Mouse (Mus musculus) heart, embryonic 10.5 days (tissue): ENCODE results near the gene Aco2. TPM values are rescaled to one million over a fixed set of nuclear protein-coding genes. Genes with fewer than 3 reads are reported as not detected.

ENCODE experiments used
- DNase-seq: peaks from one replicate; pipeline ENCODE4 v3.0.0-alpha.2; 2017; ENCODE audit warnings: low spot score
- H3K27ac ChIP-seq: fragments of 300-500 bp; sonication (generic); 2 replicates; pipeline ENCODE4 v1.5.1; 2016; ENCODE audit warnings: mild to moderate bottlenecking
- H3K27me3 ChIP-seq: fragments of 300-500 bp; sonication (generic); 2 replicates; pipeline ENCODE4 v1.6.1; 2016; ENCODE audit warnings: mild to moderate bottlenecking; ENCODE audit not compliant: poor library complexity, insufficient read depth, severe bottlenecking
- H3K36me3 ChIP-seq: fragments of 300-500 bp; sonication (generic); 2 replicates; pipeline ENCODE4 v1.6.1; 2016; ENCODE audit warnings: mild to moderate bottlenecking, moderate library complexity
- H3K4me1 ChIP-seq: fragments of 300-500 bp; sonication (generic); 2 replicates; pipeline ENCODE4 v1.6.1; 2016; ENCODE audit warnings: mild to moderate bottlenecking
- H3K4me3 ChIP-seq: fragments of 300-500 bp; sonication (generic); 2 replicates; pipeline ENCODE4 v1.5.1; 2016; ENCODE audit warnings: mild to moderate bottlenecking, moderate library complexity
- H3K9me3 ChIP-seq: fragments of 300-500 bp; sonication (generic); 2 replicates; pipeline ENCODE4 v1.6.1; 2016; ENCODE audit warnings: mild to moderate bottlenecking, moderate library complexity
- WGBS: fragments of 180-500 bp; shearing (Covaris S2); methylation state at CpG from one replicate; pipeline ENCODE4 v1.1.7; 2016; 5-methylcytosine and 5-hydroxymethylcytosine counted together
- polyA plus RNA-seq: library from polyadenylated mRNA; unstranded; fragments of >200 nt; fragmentation: Nextera tagmentation; extraction: Ambion mirVana; gene quantifications from 2 replicates; pipeline ENCODE4 v1.2.1, GENCODE M21; 2016

Aco2 gene
- polyA plus RNA-seq, 1 experiment from 2014 or later, result 320 TPM

DNA sequence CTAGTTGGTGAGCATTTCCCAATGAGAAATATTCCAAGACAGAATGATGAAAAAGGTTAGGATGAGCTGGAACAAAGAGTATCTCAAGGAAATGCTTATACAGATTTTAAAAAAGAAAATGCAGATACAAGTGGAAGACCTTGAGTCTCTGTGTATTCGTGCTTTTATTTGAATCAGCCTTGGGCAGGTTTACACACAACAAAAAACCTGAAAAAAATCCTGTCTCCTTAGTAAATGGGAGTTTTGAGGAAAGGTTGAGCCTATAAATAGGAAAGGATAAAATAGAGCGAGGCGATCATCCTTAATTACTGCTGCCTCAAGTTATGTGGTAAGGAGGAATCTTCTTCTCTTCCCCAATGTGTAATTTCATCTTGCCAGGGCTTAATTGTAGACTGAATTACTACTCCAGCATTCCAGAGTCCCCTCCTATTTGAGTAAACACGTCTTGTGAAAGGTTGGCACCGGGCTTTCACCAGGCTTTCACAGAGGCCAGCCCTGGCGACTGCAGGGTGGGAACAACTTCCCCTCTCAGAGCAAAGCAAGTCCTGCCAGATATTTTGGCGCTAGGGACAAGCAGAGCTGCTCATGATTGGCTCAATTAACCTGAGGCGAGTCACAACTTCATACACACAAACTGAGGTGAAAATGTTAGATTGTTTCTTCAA is 11.5 kb upstream of the Aco2 start:
- WGBS, result 42% methylated on average over 8 of the region's 8 CpGs
- Histone ChIP-seq H3K36me3 (peaks cover 18% of the 10 kb centered on the region), H3K9me3 (no peaks in the 10 kb centered on the region), H3K4me1 (peaks cover 12% of the 10 kb centered on the region), H3K27me3 (no peaks in the 10 kb centered on the region), H3K4me3 (peak overlapping the region; percentile 88), H3K27ac (peak overlapping the region; percentile 95)
- DNase-seq, result no peak

DNA sequence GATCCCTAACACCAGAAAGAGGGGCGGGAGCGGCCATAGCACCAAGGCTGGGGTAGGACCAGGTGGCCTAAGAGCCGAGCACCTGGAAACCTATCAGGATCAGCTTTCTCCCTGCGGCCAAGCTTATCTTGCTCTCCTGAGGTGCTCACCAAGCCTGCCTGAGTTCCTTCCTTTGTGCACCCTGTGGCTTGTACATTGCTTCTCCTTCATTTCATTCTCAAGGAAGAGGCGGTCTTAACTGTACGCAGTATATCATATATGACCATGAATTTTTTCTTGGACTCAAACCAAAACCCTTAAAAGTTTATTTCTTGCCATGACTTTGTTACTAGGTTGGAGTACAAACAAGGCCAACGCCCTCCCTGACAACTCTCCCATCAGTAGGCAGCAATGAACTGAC is 7.9 kb upstream of the Aco2 start:
- H3K4me3 ChIP-seq, result no peak overlapping the region
- no peaks in the 10 kb centered on the region for H3K9me3 ChIP-seq
- no peak for DNase-seq
- H3K27me3 ChIP-seq, result no peaks in the 10 kb centered on the region
- no peak overlapping the region for H3K27ac ChIP-seq
- H3K4me1 ChIP-seq, result peaks cover 6% of the 10 kb centered on the region; the same call in 1 of the 2 replicates
- peaks cover 54% of the 10 kb centered on the region for H3K36me3 ChIP-seq
- WGBS, result 84% methylated on average over 7 of the region's 7 CpGs

DNA sequence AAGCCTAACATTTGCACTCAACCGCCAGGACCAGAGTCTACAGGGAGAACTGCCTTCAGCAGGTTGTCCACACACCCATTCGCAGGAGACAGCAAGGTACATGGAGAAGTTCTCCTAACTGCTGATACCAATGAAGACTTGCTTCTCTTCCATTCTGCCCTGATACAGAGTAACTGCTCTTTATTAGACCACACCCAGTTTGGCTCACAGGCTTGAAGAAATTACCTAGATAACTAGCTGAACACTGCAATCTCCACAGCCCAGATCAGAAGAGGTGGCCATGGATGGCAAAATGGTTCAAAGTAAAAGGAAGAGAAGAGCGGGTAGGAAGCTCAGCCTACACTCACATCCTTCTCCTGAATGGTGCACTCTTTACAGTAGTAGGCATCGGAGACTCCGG is 2.1 kb upstream of the Aco2 start:
- DNase-seq, result no peak
- no peak overlapping the region for H3K27ac ChIP-seq
- H3K9me3 ChIP-seq, result no peaks in the 10 kb centered on the region
- 96% methylated on average over 5 of the region's 5 CpGs for WGBS
- H3K27me3 ChIP-seq, result no peaks in the 10 kb centered on the region
- H3K4me3 ChIP-seq, result no peak overlapping the region
- H3K4me1 ChIP-seq, result peaks cover 7% of the 10 kb centered on the region
- H3K36me3 ChIP-seq, result peaks cover 59% of the 10 kb centered on the region

DNA sequence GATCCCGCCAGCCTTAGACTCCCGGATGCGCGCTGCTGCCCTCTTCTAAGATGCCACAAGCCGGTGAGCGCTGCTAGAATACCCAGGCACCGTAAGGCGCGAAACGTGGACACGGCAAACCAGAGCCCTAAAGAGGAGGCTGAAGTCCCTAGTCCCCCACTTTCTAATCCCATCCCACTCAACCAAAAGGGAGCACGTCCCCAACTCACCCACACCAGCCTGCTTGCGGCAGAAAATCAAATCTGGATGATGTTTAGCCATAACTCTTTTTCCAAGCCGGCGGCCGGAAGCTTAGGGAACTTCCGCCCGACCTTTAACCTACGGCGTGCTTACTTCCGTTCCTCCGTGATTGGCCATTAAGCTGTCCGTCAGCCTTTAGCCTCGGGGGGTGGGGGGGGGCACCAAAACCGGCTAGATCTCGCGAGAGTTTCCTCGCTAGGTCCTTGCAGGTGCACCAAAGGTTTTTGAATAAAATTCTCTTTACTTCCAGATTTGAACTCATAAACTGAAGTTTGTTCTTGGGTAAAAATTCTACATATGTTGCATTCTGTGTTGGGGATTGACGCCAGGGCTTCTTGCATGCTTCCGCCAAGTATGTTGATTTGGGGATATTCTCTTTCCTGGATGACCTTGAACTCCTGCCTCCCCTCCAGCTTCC is 376 bp upstream of the Aco2 start, which contains the start of gene Phf5a:
Gene Phf5a (minus strand): TSS at position 308 of the 658 bp plus-strand sequence.
- Histone ChIP-seq H3K4me3 (peak within 1 kb of the TSS; percentile 93), H3K9me3 (no peaks in the 10 kb centered on the region)

DNA sequence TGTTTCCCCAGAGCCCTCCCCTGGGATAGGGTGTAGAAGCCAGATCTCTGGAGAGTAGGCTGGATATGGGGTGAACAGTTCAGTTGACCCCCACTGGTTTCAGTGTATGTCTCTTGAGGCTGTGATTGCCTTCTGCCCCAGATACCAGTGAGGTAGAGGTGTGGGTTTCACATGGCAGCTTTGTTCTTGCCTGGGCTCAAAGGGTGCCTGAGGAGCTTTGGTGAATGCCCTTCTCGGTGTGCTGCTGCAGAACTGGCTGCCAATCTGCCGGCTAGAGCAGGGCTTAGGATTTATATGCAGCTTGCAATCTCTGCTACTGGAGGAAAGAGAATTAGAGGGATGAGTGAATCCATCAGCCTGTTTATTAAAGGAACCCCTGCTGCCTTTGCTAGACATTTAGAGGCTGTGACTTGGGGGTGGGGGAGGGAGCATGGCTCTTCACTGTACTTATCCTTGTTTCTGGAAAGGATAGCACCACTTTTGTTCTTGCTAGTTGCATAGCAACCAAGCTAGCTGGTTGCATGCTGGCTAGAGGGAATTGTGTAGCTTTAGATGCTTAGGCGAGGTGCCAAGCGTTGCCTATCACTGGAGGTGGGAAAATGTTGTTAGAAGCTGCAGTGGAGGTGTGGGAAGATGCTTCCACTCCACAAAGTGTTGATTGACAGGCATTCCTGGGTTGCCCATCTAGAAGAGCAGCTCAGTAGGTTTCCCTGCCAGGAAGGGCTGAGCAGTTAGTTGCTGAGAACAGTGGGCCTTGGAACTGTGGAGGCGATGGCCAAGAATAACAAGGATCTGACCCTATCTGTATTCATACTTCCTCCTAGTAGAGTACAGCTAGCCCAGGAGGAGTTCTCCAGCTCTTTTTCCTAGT is 7.7 kb downstream of the Aco2 start:
- Histone ChIP-seq H3K4me1 (peaks cover 27% of the 10 kb centered on the region), H3K4me3 (peak overlapping the region; percentile 24; the same call in 1 of the 2 replicates), H3K27me3 (no peaks in the 10 kb centered on the region), H3K36me3 (peaks cover 19% of the 10 kb centered on the region), H3K27ac (peak overlapping the region; percentile 69; the same call in 1 of the 2 replicates), H3K9me3 (no peaks in the 10 kb centered on the region)
- WGBS, result 44% methylated on average over 5 of the region's 5 CpGs
- no peak for DNase-seq

More for the DNA sequence above, 376 bp upstream of the Aco2 start, which contains the start of gene Phf5a:
- under 1% methylated on average over 30 of the region's 30 CpGs for WGBS
- Histone ChIP-seq H3K27ac (peak within 1 kb of the TSS; percentile 98), H3K27me3 (no peaks in the 10 kb centered on the region), H3K4me1 (peaks cover 7% of the 10 kb centered on the region), H3K36me3 (peaks cover 42% of the 10 kb centered on the region)
- peak; percentile 97 for DNase-seq

DNA sequence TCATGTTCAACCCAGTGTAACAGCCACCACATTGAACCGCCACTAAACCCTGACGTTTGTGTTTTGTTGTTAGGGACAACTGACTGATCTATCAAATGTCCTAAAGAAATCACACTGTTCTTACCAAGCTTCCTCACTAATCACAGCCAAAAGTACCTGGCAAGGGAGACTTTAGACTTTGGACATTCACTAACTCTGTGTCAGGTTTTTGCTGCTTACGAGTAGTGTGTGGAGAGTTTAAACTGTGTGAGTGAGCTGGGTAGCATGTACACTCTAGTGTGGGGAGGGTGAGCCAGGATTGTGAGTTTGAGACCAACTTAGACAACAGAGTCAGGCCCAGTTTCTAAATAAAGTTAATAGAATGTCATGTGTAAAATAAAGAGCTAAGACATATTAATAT is 10.2 kb downstream of the Aco2 start:
- no peak for DNase-seq
- no peaks in the 10 kb centered on the region for H3K9me3 ChIP-seq
- H3K27ac ChIP-seq, result no peak overlapping the region
- H3K27me3 ChIP-seq, result no peaks in the 10 kb centered on the region
- WGBS, result 87% methylated on average over 3 of the region's 3 CpGs
- peaks cover 27% of the 10 kb centered on the region for H3K36me3 ChIP-seq
- peaks cover 27% of the 10 kb centered on the region for H3K4me1 ChIP-seq
- no peak overlapping the region for H3K4me3 ChIP-seq

DNA sequence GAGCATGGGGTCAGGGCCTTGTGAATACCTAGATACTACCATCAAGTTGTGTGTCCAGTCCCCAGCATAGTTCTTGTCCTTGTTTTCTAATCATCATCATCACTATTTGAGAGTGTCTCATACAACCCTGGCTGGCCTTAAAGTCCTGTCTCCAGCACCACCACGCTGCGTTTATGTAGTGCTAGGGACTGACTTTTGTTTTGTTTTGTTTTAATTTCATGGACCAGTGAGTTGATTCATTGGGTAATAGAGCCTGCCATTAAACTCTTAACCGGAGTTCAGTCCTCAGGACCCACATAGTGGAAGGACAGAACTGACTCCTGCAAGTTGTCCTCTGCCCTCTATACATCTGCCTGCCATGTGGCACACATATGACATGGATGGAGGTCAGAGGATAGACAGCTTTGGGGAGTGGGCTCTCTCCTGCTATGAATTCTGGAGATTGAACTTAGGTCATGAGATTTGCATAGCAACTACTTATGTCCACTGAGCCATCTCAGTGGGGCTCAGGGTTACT is 13.4 kb downstream of the Aco2 start:
- 94% methylated on average over 3 of the region's 3 CpGs for WGBS
- Histone ChIP-seq H3K9me3 (no peaks in the 10 kb centered on the region), H3K4me1 (peaks cover 10% of the 10 kb centered on the region), H3K27me3 (no peaks in the 10 kb centered on the region), H3K4me3 (no peak overlapping the region), H3K27ac (no peak overlapping the region), H3K36me3 (peaks cover 54% of the 10 kb centered on the region)
- no peak for DNase-seq

DNA sequence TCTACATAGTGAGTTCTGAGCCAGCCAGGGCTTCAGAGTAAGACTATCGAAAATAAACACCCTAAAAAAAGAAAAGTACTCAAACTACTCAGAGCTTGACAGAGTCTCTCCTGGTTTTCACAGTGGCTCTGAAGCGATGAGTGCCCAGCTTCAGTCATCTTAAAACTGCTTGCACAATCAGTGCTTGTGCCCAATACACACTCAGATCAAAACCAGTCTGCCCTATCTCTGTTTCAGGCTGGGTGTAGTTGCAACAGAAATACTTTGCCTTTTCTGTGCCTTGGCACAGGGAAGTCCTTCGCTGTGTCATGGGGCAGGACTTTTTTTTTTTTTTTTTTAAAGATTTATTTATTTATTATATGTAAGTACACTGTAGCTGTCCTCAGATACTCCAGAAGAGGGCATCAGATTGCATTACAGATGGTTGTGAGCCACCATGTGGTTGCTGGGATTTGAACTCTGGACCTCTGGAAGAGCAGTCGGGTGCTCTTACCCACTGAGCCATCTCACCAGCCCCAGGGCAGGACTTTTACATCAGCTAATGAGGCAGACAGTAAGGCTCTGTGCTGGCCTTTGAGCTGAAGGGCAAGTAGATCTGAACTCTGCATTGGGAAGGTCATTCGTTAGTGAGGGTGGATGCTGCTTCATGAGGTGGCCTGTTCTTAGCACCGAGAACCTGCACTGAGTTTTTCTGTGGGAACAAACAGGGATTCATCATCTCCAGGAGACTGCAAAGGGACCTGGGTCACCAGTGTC is 14.9 kb downstream of the Aco2 start:
- Histone ChIP-seq H3K4me1 (0 out of 2 replicates have a peak, but pooled peaks cover 3% of the 10 kb centered on the region), H3K9me3 (no peaks in the 10 kb centered on the region), H3K4me3 (no peak overlapping the region), H3K36me3 (peaks cover 64% of the 10 kb centered on the region), H3K27me3 (no peaks in the 10 kb centered on the region), H3K27ac (no peak overlapping the region)
- 91% methylated on average over 6 of the region's 6 CpGs for WGBS
- DNase-seq, result no peak

DNA sequence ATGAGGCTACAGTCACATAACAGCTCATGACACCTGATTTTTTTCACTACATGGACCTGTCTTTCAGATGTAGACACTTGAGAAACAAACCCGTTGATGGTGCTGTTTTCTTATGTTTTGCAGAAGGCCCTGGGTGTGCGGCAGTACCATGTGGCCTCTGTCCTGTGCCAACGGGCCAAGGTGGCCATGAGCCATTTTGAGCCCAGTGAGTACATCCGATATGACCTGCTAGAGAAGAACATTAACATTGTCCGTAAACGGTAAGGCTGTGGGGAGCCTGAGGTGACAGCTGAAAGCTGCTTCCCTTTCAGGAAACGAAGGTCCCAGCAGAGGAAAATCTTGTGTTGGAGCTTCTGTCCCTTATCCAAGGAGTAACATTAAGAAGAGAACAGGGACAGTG is 17.1 kb downstream of the Aco2 start:
- no peak for DNase-seq
- H3K4me1 ChIP-seq, result peaks cover 6% of the 10 kb centered on the region; the same call in 1 of the 2 replicates
- H3K36me3 ChIP-seq, result peaks cover 78% of the 10 kb centered on the region
- WGBS, result 93% methylated on average over 7 of the region's 7 CpGs
- H3K9me3 ChIP-seq, result no peaks in the 10 kb centered on the region
- no peak overlapping the region for H3K4me3 ChIP-seq
- no peak overlapping the region for H3K27ac ChIP-seq
- no peaks in the 10 kb centered on the region for H3K27me3 ChIP-seq

DNA sequence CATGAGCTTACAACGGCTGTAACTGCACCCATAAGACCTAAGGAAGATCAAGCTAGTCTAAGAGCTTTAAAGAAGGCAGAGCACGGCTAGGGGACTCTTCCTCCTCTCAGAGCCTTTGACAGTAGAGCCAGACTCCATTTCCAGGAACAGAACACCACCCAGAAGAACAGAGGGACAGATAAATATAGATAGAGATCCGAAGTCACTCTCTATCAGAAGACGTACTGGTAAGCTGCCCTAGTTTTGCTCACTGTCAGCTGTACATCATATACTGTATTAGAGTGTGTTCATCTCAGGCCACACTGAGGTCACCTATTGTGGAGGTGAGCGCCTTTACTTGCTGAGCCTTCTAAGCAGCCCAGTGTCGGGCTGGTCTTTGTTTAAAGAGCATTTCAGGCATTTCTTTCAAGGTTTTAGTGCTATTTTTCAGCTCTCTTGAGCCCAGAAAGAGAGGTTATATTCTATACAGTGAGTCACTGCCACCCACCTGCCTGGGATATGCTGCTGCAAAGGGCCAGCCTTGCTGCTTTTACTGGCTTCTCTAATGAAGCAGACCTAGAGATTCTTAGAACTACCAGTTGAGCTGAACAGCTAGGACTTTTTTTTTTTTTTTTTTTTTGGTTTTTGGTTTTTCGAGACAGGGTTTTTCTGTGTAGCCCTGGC is 19.2 kb downstream of the Aco2 start:
- 82% methylated on average over 7 of the region's 7 CpGs for WGBS
- DNase-seq, result no peak
- H3K9me3 ChIP-seq, result no peaks in the 10 kb centered on the region

DNA sequence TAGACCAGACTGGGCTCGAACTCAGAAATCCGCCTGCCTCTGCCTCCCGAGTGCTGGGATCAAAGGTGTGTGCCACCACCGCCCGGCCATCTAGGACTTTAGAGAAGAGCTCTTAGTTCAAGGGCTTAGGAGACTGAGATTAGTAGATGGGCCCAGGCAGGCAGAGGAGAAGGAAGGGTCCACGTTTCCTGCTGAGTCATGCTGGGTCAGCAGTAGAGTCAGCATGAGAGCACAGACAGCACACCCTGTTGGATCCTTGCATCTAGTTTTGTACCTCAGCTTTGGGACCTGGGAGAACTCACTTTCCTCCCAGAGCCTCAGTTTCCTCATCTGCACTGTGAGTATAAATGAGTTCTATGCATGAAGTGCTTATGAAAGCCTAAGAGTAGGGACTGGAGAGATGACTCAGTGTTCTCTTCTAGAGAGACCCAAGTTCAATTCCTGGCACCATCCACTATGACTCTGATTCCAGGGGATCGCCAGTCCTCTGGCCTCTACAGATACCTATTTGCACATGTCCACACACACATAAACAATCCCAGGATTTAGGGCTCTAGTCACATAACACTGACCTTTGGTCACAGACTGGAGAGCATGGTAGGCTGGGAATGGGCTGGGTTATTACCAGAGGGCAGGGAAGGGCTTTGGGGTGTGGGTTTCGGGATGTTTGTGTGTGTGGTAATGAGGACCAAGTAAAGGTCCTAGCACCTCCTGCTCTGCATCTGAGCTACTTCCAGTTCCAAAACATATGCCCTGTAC is 19.9 kb downstream of the Aco2 start:
- H3K27ac ChIP-seq, result no peak overlapping the region; the same call in 1 of the 2 replicates
- H3K4me3 ChIP-seq, result no peak overlapping the region
- H3K9me3 ChIP-seq, result no peaks in the 10 kb centered on the region
- WGBS, result 86% methylated on average over 8 of the region's 8 CpGs
- peak; percentile 88 for DNase-seq
- peaks cover 92% of the 10 kb centered on the region for H3K36me3 ChIP-seq
- no peaks in the 10 kb centered on the region for H3K27me3 ChIP-seq
- peaks cover 6% of the 10 kb centered on the region; the same call in 1 of the 2 replicates for H3K4me1 ChIP-seq

More for the DNA sequence above, 19.2 kb downstream of the Aco2 start:
- peaks cover 89% of the 10 kb centered on the region for H3K36me3 ChIP-seq
- no peaks in the 10 kb centered on the region for H3K27me3 ChIP-seq
- peaks cover 6% of the 10 kb centered on the region; the same call in 1 of the 2 replicates for H3K4me1 ChIP-seq
- H3K4me3 ChIP-seq, result no peak overlapping the region
- H3K27ac ChIP-seq, result no peak overlapping the region
